Mouse (Mus musculus) liver, embryonic 12.5 days (tissue): Measurements from ENCODE around the gene Kbtbd13. TPM values are rescaled to one million over a fixed set of nuclear protein-coding genes. Genes with fewer than 3 reads are reported as not detected.

Experiments
- ATAC-seq: fragments of 200-750 bp; cut with Nextera tagmentation; 2 replicates; pipeline ENCODE4 v1.8.0; 2017; ENCODE audit warnings: moderate number of reproducible peaks, mild to moderate bottlenecking, moderate library complexity
- H3K27ac ChIP-seq: fragments of 300-500 bp; sonication (generic); 2 replicates; pipeline ENCODE4 v1.5.1; 2016; ENCODE audit warnings: mild to moderate bottlenecking
- H3K27me3 ChIP-seq: fragments of 300-500 bp; sonication (generic); replicated peaks from 2 replicates; pipeline ENCODE4 v1.6.1; 2016; ENCODE audit warnings: mild to moderate bottlenecking, moderate library complexity
- H3K36me3 ChIP-seq: fragments of 300-500 bp; sonication (generic); 2 replicates; pipeline ENCODE4 v1.6.1; 2016; ENCODE audit warnings: mild to moderate bottlenecking, moderate library complexity
- H3K4me1 ChIP-seq: fragments of 300-500 bp; sonication (generic); 2 replicates; pipeline ENCODE4 v1.6.1; 2016
- H3K4me2 ChIP-seq: fragments of 300-500 bp; sonication (generic); 2 replicates; pipeline ENCODE4 v1.6.1; 2016; ENCODE audit warnings: mild to moderate bottlenecking, moderate library complexity
- H3K4me3 ChIP-seq: fragments of 300-500 bp; sonication (generic); 2 replicates; pipeline ENCODE4 v1.5.1; 2016; ENCODE audit warnings: mild to moderate bottlenecking, moderate library complexity
- H3K9ac ChIP-seq: fragments of 300-500 bp; sonication (generic); 2 replicates; pipeline ENCODE4 v1.6.1; 2016; ENCODE audit warnings: mild to moderate bottlenecking, moderate library complexity
- H3K9me3 ChIP-seq: fragments of 300-500 bp; sonication (generic); replicated peaks from 2 replicates; pipeline ENCODE4 v1.6.1; 2016; ENCODE audit warnings: mild to moderate bottlenecking, moderate library complexity
- WGBS: fragments of 180-500 bp; shearing (Covaris S2); methylation state at CpG from one replicate; pipeline ENCODE4 v1.1.7; 2016; ENCODE audit not compliant: insufficient replicate concordance; 5-methylcytosine and 5-hydroxymethylcytosine counted together
- polyA plus RNA-seq: library from polyadenylated mRNA; unstranded; fragments of >200 nt; fragmentation: Nextera tagmentation; extraction: Ambion mirVana; gene quantifications from 2 replicates; pipeline ENCODE4 v1.2.1, GENCODE M21; 2016

Gene Kbtbd13
- polyA plus RNA-seq, 1 experiment from 2014 or later, result 0.21 TPM

DNA sequence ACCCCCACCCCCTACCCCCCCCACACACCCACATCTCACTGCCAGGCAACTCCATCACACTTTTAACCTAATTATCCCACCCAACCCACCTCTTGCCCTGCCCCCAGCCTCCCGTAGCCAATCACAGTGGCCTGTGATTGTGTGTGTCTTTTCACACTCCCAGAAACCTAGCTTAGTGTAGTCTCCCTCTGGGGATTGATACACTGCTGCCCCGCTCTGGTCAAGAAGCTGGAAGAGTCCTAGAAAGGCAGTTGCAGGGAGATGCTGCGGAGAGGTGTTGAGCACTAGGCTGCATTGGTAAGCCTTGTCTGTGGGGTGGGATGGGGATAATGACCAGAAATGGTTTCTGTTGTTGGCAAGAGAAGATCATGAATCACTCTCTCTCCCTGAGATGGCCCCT lies 26.3 kb upstream of the Kbtbd13 start:
- ATAC-seq, result no peak
- no peak overlapping the region for H3K9ac ChIP-seq
- no peaks in the 10 kb centered on the region for H3K36me3 ChIP-seq
- H3K4me2 ChIP-seq, result no peak overlapping the region
- peaks cover 11% of the 10 kb centered on the region; the same call in 1 of the 2 replicates for H3K27me3 ChIP-seq
- WGBS, result 57% methylated on average over 3 of the region's 3 CpGs
- H3K27ac ChIP-seq, result no peak overlapping the region
- no peak overlapping the region for H3K4me3 ChIP-seq
- H3K9me3 ChIP-seq, result no peaks in the 10 kb centered on the region
- H3K4me1 ChIP-seq, result no peaks in the 10 kb centered on the region

DNA sequence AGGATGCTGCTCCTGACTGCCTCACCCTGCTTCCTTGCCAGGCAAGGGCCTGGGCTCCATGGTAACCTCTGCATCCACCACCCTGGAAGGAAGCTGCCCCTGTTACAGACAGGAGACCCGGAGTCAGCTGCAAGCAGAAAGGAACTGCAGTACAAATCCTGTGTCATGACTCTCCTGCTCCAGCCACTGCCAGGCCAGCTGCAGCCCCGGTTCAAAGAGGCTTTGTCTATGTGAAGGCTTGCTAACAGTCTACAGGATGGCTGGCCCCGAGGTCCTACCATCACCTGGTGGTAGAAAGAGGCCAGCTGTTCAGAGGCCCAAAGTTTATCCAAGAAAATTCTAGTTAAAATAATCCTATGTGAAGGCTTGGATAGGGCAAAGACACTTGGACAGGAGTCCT lies 19.9 kb upstream of the Kbtbd13 start:
- WGBS, result 55% methylated on average over 3 of the region's 3 CpGs
- no peak overlapping the region for H3K4me3 ChIP-seq
- H3K27ac ChIP-seq, result no peak overlapping the region
- H3K9me3 ChIP-seq, result no peaks in the 10 kb centered on the region
- ATAC-seq, result no peak
- H3K9ac ChIP-seq, result no peak overlapping the region
- no peaks in the 10 kb centered on the region for H3K36me3 ChIP-seq
- H3K4me1 ChIP-seq, result no peaks in the 10 kb centered on the region
- no peak overlapping the region for H3K4me2 ChIP-seq
- H3K27me3 ChIP-seq, result peaks cover 11% of the 10 kb centered on the region; the same call in 1 of the 2 replicates

DNA sequence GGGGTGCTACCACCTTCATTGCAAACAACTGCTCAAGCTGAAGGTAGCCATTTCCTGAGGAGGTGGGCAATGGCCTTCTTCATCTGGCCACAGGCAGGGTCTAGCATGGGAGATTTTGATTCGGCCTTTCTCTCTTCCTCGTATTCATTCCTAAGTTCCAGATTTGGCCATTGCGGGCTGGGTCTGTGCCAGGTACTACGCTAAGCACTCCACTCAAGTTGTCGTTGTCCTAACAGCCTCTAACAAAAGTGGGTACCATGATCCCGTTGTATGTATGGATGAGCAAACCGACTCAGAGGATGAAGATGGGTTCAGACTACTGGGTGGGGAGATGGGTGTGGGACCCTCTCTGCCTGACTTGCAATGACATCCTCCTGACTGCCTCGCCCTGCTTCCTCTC lies 18.9 kb upstream of the Kbtbd13 start:
- H3K4me3 ChIP-seq, result no peak overlapping the region
- 77% methylated on average over 8 of the region's 8 CpGs for WGBS
- H3K9ac ChIP-seq, result no peak overlapping the region
- H3K4me2 ChIP-seq, result no peak overlapping the region
- H3K27ac ChIP-seq, result no peak overlapping the region
- ATAC-seq, result no peak
- H3K9me3 ChIP-seq, result no peaks in the 10 kb centered on the region
- no peaks in the 10 kb centered on the region for H3K4me1 ChIP-seq
- H3K36me3 ChIP-seq, result no peaks in the 10 kb centered on the region
- peaks cover 11% of the 10 kb centered on the region; the same call in 1 of the 2 replicates for H3K27me3 ChIP-seq

DNA sequence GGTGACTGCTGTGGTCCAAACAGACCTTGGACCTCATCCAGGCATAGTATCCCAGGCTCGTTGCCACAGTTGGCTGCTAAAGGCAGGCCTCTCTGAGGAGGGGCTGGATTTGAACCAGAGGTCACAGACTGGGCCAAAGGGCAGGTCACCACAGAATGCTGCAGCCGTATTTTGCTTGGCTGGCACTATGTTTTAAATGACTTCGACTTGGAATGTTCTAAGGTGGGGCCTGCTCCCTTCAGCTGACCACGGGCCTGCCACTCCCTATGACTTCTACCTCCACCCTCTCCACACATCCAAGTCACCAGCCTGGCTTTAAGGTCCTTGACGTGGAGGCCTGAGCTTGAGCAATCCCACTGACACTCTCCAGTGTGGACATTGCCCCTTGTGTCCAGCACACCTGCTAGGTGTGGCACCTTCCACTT lies 17.4 kb upstream of the Kbtbd13 start:
- H3K4me1 ChIP-seq, result no peaks in the 10 kb centered on the region
- 61% methylated on average over 5 of the region's 5 CpGs for WGBS
- peaks cover 7% of the 10 kb centered on the region; the same call in 1 of the 2 replicates for H3K27me3 ChIP-seq
- no peak overlapping the region for H3K4me2 ChIP-seq
- no peak overlapping the region for H3K4me3 ChIP-seq
- H3K36me3 ChIP-seq, result no peaks in the 10 kb centered on the region
- H3K9me3 ChIP-seq, result no peaks in the 10 kb centered on the region
- no peak overlapping the region for H3K27ac ChIP-seq
- no peak overlapping the region for H3K9ac ChIP-seq
- no peak for ATAC-seq

DNA sequence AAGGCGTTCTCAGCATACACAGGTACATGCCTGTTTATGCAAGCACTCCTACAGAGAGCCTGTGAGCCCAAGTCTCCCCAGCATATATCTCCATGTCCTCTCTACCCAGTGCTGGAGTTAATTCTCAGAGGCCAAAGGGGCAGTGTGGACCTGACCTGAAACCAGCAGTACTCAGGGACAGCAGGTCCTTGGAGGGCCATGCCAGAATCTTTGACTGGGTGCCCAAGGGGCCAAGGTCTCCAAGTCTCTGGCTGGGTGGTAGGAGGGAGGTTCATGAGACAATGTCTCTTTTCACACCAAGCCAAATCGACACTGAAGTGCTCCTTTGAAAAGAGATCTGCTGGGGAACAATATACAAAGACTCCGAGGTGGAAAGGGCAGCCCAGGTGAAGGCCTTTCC lies 16.4 kb upstream of the Kbtbd13 start:
- Histone ChIP-seq H3K27me3 (no peaks in the 10 kb centered on the region), H3K27ac (no peak overlapping the region), H3K4me2 (no peak overlapping the region), H3K9me3 (no peaks in the 10 kb centered on the region), H3K4me3 (no peak overlapping the region), H3K9ac (no peak overlapping the region), H3K4me1 (no peaks in the 10 kb centered on the region), H3K36me3 (no peaks in the 10 kb centered on the region)
- ATAC-seq, result no peak
- 68% methylated on average over 3 of the region's 3 CpGs for WGBS

DNA sequence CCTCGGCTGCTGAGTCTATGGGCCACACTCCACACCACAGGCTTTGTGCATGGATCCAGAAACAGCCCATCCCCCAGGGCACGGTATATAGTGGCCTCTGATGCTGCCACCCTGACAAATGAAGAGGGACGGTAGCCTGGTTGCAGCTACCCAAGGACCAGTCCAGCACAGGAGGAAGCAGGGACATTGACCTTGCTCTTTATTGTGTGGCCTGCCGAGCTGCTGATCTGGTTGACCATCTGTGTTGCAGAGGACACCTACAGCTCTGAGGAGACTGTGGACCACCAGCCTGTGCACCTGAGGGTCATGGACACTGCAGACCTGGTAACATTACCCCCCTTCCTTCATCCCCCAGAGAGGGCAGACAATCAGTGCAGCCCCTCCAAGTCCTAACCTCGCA lies 15.9 kb upstream of the Kbtbd13 start:
- H3K4me3 ChIP-seq, result no peak overlapping the region
- 60% methylated on average over 5 of the region's 5 CpGs for WGBS
- H3K36me3 ChIP-seq, result no peaks in the 10 kb centered on the region
- no peaks in the 10 kb centered on the region for H3K4me1 ChIP-seq
- ATAC-seq, result no peak
- no peak overlapping the region for H3K9ac ChIP-seq
- no peaks in the 10 kb centered on the region for H3K9me3 ChIP-seq
- no peak overlapping the region for H3K27ac ChIP-seq
- no peak overlapping the region for H3K4me2 ChIP-seq
- H3K27me3 ChIP-seq, result no peaks in the 10 kb centered on the region

DNA sequence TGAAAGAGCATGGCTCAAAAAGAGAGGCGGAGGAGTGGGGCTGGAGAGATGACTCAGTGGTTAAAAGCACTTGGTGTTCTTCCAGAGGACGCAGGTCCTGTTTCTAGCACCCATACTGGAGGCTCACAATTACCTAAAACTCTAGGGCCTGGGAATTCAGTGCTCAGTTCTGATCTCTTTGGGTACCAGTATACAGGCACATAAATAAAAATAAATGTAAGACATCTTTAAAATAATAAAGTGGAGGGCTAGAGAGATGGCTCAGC lies 13.7 kb upstream of the Kbtbd13 start:
- no peak overlapping the region for H3K27ac ChIP-seq
- WGBS, result 60% methylated on average over 2 of the region's 2 CpGs
- H3K9me3 ChIP-seq, result no peaks in the 10 kb centered on the region
- H3K9ac ChIP-seq, result no peak overlapping the region
- H3K27me3 ChIP-seq, result peaks cover under 1% of the 10 kb centered on the region; the same call in 1 of the 2 replicates
- no peak for ATAC-seq
- no peaks in the 10 kb centered on the region for H3K4me1 ChIP-seq
- H3K4me2 ChIP-seq, result no peak overlapping the region
- no peak overlapping the region for H3K4me3 ChIP-seq
- H3K36me3 ChIP-seq, result no peaks in the 10 kb centered on the region

DNA sequence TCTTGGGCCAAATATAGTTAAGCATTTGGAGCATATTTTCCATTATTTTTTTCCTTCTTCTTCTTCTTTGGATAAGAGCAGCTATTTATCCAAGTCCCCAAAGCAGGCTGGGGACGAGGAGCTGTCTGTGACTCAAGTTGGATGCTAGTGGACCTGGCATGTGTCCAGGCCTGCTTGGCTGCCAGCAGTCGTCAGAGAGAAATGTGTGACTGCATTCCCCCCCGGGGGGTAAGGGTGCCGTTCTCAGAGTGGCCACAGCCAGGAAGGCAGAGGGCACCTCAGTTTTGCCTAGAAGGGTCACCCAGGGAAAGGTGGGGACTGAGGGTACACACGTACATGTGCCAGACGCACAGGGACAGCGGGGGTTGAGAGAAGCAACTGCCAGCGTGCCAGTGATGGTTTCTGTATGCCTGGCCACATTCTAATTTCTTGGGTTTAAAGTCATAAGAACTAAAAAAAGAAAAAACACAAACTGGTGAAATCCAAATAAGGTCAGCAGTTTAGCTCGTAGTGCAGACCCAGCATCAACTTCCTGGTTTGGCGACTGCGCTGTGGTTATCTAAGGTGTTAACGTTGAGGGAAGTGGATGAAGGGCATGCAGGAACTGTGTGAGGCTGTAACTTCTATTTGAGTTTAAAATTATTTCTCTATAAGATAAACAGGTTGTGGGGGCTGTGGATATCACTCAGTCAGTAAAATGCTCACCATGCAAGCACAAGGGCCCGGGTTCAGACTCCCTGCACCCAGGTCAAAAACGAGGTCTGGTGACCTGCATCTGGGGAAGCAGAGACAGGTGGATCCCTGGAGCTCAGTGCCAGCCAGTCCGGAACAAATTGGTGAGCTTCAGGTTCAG lies 13.1 kb upstream of the Kbtbd13 start:
- WGBS, result 60% methylated on average over 15 of the region's 15 CpGs
- Histone ChIP-seq H3K27ac (no peak overlapping the region), H3K9me3 (no peaks in the 10 kb centered on the region), H3K36me3 (no peaks in the 10 kb centered on the region), H3K4me2 (no peak overlapping the region), H3K9ac (no peak overlapping the region), H3K27me3 (peaks cover 4% of the 10 kb centered on the region; the same call in 1 of the 2 replicates), H3K4me1 (no peaks in the 10 kb centered on the region), H3K4me3 (no peak overlapping the region)
- ATAC-seq, result no peak

DNA sequence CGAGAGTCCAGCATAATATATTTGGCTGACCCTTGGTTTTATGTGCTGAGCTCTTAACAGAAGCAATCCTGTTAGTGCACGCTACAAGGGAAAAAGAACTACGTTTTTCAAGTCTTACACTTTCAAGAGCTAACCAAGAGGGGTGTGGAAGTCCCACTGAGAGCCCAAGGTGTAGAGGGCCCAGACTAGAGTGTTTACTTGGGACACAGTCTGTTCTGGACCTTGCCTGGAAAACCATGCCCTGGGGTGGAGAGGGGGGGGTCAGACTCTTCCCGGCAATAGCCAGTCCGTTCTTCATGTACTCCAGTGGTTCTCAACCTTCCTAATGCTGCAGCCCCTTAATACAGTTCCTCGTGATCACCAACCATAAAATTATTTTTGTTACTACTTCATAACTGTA lies 8.5 kb upstream of the Kbtbd13 start:
- Histone ChIP-seq H3K9ac (no peak overlapping the region), H3K27me3 (peaks cover 11% of the 10 kb centered on the region; the same call in 1 of the 2 replicates), H3K4me1 (peaks cover 13% of the 10 kb centered on the region), H3K9me3 (no peaks in the 10 kb centered on the region), H3K4me2 (no peak overlapping the region), H3K27ac (no peak overlapping the region), H3K4me3 (no peak overlapping the region), H3K36me3 (no peaks in the 10 kb centered on the region)
- no peak for ATAC-seq
- WGBS, result 74% methylated on average over 6 of the region's 6 CpGs

DNA sequence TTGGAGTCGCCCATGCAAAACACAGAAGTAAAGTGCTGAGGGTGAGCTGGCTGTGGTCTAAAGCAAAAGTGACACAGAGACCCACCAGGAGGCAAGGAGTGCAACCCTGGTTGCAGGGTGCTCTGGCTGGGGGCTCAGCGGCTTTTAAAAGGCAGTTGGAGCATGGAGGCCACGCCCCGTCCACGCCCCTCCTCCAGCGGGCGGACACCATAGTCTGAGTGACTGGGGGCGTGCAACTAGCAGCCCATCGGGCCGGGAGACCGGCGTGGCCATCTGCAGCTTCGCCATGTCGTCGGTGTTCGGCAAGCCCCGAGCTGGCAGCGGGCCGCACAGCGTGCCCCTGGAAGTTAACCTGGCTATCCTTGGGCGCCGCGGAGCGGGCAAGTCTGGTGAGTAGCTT lies 6.8 kb upstream of the Kbtbd13 start, which contains the start of gene Rasl12:
TSS of gene Rasl12 (plus strand) at position 228 of the 400 bp plus-strand sequence.
- WGBS, result under 1% methylated on average over 24 of the region's 24 CpGs
- no peaks in the 10 kb centered on the region for H3K9me3 ChIP-seq
- H3K27ac ChIP-seq, result no peak within 1 kb of the TSS
- H3K9ac ChIP-seq, result peak within 1 kb of the TSS; percentile 31; the same call in 1 of the 2 replicates
- no peaks in the 10 kb centered on the region for H3K36me3 ChIP-seq
- peak within 1 kb of the TSS; percentile 78 for H3K4me2 ChIP-seq
- H3K27me3 ChIP-seq, result peaks cover 23% of the 10 kb centered on the region; the same call in 1 of the 2 replicates
- H3K4me1 ChIP-seq, result peaks cover 13% of the 10 kb centered on the region
- H3K4me3 ChIP-seq, result peak within 1 kb of the TSS; percentile 51
- ATAC-seq, result peak; percentile 64; the same call in 1 of the 2 replicates

DNA sequence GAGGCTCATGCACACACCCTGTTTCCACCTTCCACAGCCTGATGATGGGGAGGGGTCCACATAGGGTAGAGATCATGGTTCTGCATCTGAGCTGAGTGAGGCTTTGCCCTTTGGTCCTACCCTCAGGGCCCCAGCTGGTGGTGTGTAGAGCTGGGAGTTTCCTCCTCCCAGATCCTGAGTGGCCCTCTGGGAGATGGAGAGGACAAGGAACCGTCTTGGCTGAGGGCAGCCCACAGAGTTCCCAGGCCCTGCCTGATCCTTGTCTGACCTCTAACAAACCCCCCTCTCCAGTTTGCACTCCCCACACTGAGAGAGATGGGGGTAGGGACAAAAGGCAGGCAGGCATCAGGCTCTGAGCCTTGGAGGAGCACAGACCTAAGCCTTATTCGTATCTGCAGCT lies 2.9 kb upstream of the Kbtbd13 start:
- Histone ChIP-seq H3K9me3 (no peaks in the 10 kb centered on the region), H3K27ac (no peak overlapping the region), H3K36me3 (no peaks in the 10 kb centered on the region), H3K4me3 (no peak overlapping the region), H3K27me3 (peaks cover 57% of the 10 kb centered on the region), H3K9ac (no peak overlapping the region), H3K4me2 (no peak overlapping the region), H3K4me1 (peaks cover 22% of the 10 kb centered on the region)
- ATAC-seq, result no peak
- 60% methylated on average over 2 of the region's 2 CpGs for WGBS

DNA sequence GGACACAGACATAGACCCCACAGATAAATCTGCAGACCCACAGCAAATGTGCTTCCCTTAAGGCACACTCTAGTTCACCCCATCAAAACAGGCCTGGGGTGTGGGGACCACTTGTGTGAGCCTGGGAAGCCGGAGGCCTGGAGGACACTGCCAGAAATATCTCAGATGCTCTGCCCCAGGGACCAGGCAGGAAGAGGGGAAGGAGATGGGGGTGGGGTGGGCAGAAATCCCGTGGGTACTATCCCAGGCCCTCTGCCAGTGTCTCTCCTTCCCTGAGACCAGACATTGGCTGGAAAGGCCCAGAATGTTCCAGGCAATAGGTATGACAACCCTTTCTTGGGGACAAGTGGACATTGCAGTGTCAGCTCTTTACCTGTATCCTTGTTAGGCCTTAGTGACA lies 2.2 kb upstream of the Kbtbd13 start:
- WGBS, result 15% methylated on average over 2 of the region's 2 CpGs
- peaks cover 64% of the 10 kb centered on the region for H3K27me3 ChIP-seq
- no peaks in the 10 kb centered on the region for H3K9me3 ChIP-seq
- no peak for ATAC-seq
- no peaks in the 10 kb centered on the region for H3K36me3 ChIP-seq
- peaks cover 15% of the 10 kb centered on the region for H3K4me1 ChIP-seq
- H3K9ac ChIP-seq, result no peak overlapping the region
- H3K4me2 ChIP-seq, result no peak overlapping the region
- no peak overlapping the region for H3K4me3 ChIP-seq
- H3K27ac ChIP-seq, result no peak overlapping the region
